Mouse (Mus musculus) mouse trophoblast stem cell (cell line): ENCODE data around the gene Olfr583.

Experiments used
- in situ Hi-C, 2 experiments: fragments of 300-500 bp; cut with MseI, MboI; formaldehyde crosslinking; loops; 2 replicates in 1 of 2; 3 replicates in 1 of 2; pipeline ENCODE4 v1.15.1; 2025

The Olfr583 gene

GRCm38 (mm10) chr7:103051000-103051399, at the start of gene Olfr583:
Gene Olfr583 (plus strand): TSS chr7:103051300.
- in situ Hi-C loops, result no loop called here

GRCm38 (mm10) chr7:103037724-103038123, 13.4 kb upstream of the Olfr583 start, which contains the start of gene Olfr582:
Gene Olfr582 (plus strand): TSS chr7:103038024.
- in situ Hi-C loops, result no loop called here

- in situ Hi-C loops, result no loop called here
Observed at GRCm38 (mm10) chr7:103081585-103081984, 30.5 kb downstream of the Olfr583 start, which contains the start of gene Olfr584. Gene Olfr584 (plus strand): TSS chr7:103081885.

- in situ Hi-C loops, result no loop called here
Observed at GRCm38 (mm10) chr7:103097420-103097819, 46.3 kb downstream of the Olfr583 start, which contains the start of gene Olfr585. Gene Olfr585 (plus strand): TSS chr7:103097720.
